Mouse (Mus musculus) liver, embryonic 14.5 days (tissue): Measurements from ENCODE around the gene Gpx4.

Source experiments
- CTCF ChIP-seq: IDR thresholded peaks from 2 replicates; pipeline ENCODE4 v1.5.1; 2016; ENCODE audit warnings: antibody characterized with exemption, low read depth, control low read depth
- EP300 ChIP-seq: IDR thresholded peaks from 2 replicates; pipeline ENCODE4 v1.6.1; 2016; ENCODE audit warnings: antibody characterized with exemption, low read depth

DNA sequence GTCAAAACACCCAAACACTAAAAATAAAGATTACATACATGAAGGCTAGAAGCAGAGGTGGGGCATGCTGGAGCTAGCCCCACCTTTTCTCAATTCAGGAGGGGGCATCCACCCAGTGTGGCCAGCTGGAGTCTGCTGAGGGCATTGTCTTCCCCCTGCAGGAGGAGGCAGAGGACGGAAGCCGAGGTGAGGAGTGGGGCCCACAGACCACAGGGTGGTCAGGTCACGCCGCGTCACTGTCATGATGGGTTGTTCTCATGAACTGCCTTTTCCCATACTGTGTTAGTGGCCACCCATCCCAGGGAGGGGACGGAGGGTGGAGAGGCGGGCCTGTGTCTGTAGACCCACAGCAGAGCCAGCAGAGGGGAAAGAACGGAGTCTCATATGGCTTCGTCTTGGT is 16.8 kb upstream of the Gpx4 start:
- no peak for TF ChIP-seq CTCF
- TF ChIP-seq EP300, result no peak
